Mouse (Mus musculus) liver, postnatal 0 days (tissue): Measurements from ENCODE around the gene Gp1bb. TPM values are rescaled to one million over a fixed set of nuclear protein-coding genes. Genes with fewer than 3 reads are reported as not detected.

Experiments used
- ATAC-seq: fragments of 200-750 bp; cut with Nextera tagmentation; 2 replicates; pipeline ENCODE4 v1.8.0; 2017; ENCODE audit warnings: mild to moderate bottlenecking, moderate library complexity
- DNase-seq: peaks from one replicate; pipeline ENCODE4 v3.0.0-alpha.2; 2016
- H3K27ac ChIP-seq: fragments of 300-500 bp; sonication (generic); 2 replicates; pipeline ENCODE4 v1.5.1; 2014; ENCODE audit warnings: antibody characterized with exemption, moderate library complexity, mild to moderate bottlenecking, low read depth
- H3K27me3 ChIP-seq: fragments of 300-500 bp; sonication (generic); 2 replicates; pipeline ENCODE4 v1.6.1; 2014; ENCODE audit warnings: low read length, control low read depth, mixed read lengths; ENCODE audit not compliant: insufficient read depth
- H3K36me3 ChIP-seq: fragments of 300-500 bp; sonication (generic); replicated peaks from 2 replicates; pipeline ENCODE4 v1.6.1; 2014; ENCODE audit warnings: mild to moderate bottlenecking, control low read depth, low read length, moderate library complexity, mixed read lengths; ENCODE audit not compliant: insufficient read depth
- H3K4me1 ChIP-seq: fragments of 300-500 bp; sonication (generic); 2 replicates; pipeline ENCODE4 v1.6.1; 2014; ENCODE audit warnings: antibody characterized with exemption, mild to moderate bottlenecking, control low read depth; ENCODE audit not compliant: insufficient read depth
- H3K4me2 ChIP-seq: fragments of 300-500 bp; sonication (generic); 2 replicates; pipeline ENCODE4 v1.6.1; 2014; ENCODE audit warnings: low read depth, mild to moderate bottlenecking, low read length, moderate library complexity, mixed read lengths
- H3K4me3 ChIP-seq: fragments of 300-500 bp; sonication (generic); 2 replicates; pipeline ENCODE4 v1.5.1; 2014; ENCODE audit warnings: low read depth, low read length
- H3K9ac ChIP-seq: fragments of 300-500 bp; sonication (generic); replicated peaks from 2 replicates; pipeline ENCODE4 v1.6.1; 2014; ENCODE audit warnings: mild to moderate bottlenecking, moderate library complexity
- H3K9me3 ChIP-seq: fragments of 300-500 bp; sonication (generic); 2 replicates; pipeline ENCODE4 v1.6.1; 2016; ENCODE audit warnings: mild to moderate bottlenecking, control low read depth, low read length, mixed read lengths
- CTCF ChIP-seq: sonication (generic); IDR thresholded peaks from 2 replicates; pipeline ENCODE4 v1.5.1; 2016; ENCODE audit warnings: antibody characterized with exemption, low read depth
- EP300 ChIP-seq: IDR thresholded peaks from 2 replicates; pipeline ENCODE4 v1.6.1; 2016; ENCODE audit warnings: antibody characterized with exemption, low read depth, mild to moderate bottlenecking
- WGBS: fragments of 180-500 bp; shearing (Covaris S2); extraction: QIAGEN DNeasy Blood & Tissue Kit; methylation state at CpG from one replicate; pipeline ENCODE4 v1.1.7; 2014; ENCODE audit not compliant: insufficient replicate concordance; 5-methylcytosine and 5-hydroxymethylcytosine counted together
- polyA plus RNA-seq: library from polyadenylated mRNA; unstranded; fragments of >200 nt; fragmentation: Nextera tagmentation; extraction: Ambion mirVana; gene quantifications from 2 replicates; pipeline ENCODE4 v1.2.1, GENCODE M21; 2015

The Gp1bb gene
- 55.8 and 56.5 TPM in 2 replicates for polyA plus RNA-seq

GRCm38 (mm10) chr16:18622019-18622418 is at the start of gene Gp1bb:
Gene Gp1bb, minus strand, starts transcription at chr16:18622403.
- peak within 1 kb of the TSS; percentile 67 for H3K4me2 ChIP-seq
- H3K9me3 ChIP-seq = no peaks in the 10 kb centered on the region
- H3K27me3 ChIP-seq = peaks cover 88% of the 10 kb centered on the region
- ATAC-seq = no peak
- no peak for TF ChIP-seq CTCF
- TF ChIP-seq EP300 = no peak
- H3K27ac ChIP-seq = no peak within 1 kb of the TSS
- WGBS = 7% methylated on average over 17 of the region's 17 CpGs
- peaks cover 13% of the 10 kb centered on the region for H3K4me1 ChIP-seq
- no peak for DNase-seq
- peak within 1 kb of the TSS; percentile 40; the same call in 1 of the 2 replicates for H3K4me3 ChIP-seq
- H3K9ac ChIP-seq = no peak within 1 kb of the TSS
- H3K36me3 ChIP-seq = no peaks in the 10 kb centered on the region; the same call in 1 of the 2 replicates

GRCm38 (mm10) chr16:18669914-18670313 is 47.7 kb upstream of the Gp1bb start:
- no peak for TF ChIP-seq EP300
- TF ChIP-seq CTCF = no peak
- DNase-seq = no peak
- H3K36me3 ChIP-seq = no peaks in the 10 kb centered on the region
- WGBS = 65% methylated on average over 6 of the region's 6 CpGs
- no peak for ATAC-seq
- H3K9ac ChIP-seq = no peak overlapping the region
- H3K27me3 ChIP-seq = no peaks in the 10 kb centered on the region
- H3K27ac ChIP-seq = no peak overlapping the region
- H3K4me3 ChIP-seq = no peak overlapping the region
- no peaks in the 10 kb centered on the region for H3K9me3 ChIP-seq
- no peak overlapping the region for H3K4me2 ChIP-seq
- no peaks in the 10 kb centered on the region for H3K4me1 ChIP-seq

GRCm38 (mm10) chr16:18658597-18658996 is 36.4 kb upstream of the Gp1bb start:
- H3K4me2 ChIP-seq = no peak overlapping the region
- no peaks in the 10 kb centered on the region for H3K4me1 ChIP-seq
- H3K27me3 ChIP-seq = no peaks in the 10 kb centered on the region
- no peak overlapping the region for H3K27ac ChIP-seq
- H3K36me3 ChIP-seq = no peaks in the 10 kb centered on the region
- WGBS = 60% methylated on average over 4 of the region's 4 CpGs
- H3K9me3 ChIP-seq = no peaks in the 10 kb centered on the region
- no peak for DNase-seq
- H3K4me3 ChIP-seq = no peak overlapping the region
- ATAC-seq = no peak
- TF ChIP-seq CTCF (no peak), EP300 (no peak)
- no peak overlapping the region for H3K9ac ChIP-seq

GRCm38 (mm10) chr16:18655372-18656098 is 33.3 kb upstream of the Gp1bb start:
- Histone ChIP-seq H3K4me1 (no peaks in the 10 kb centered on the region), H3K27ac (peak overlapping the region; percentile 66), H3K9ac (no peak overlapping the region), H3K27me3 (no peaks in the 10 kb centered on the region), H3K4me2 (0 out of 2 replicates have a peak overlapping the region, but pooled peaks have one; percentile 9), H3K9me3 (no peaks in the 10 kb centered on the region), H3K36me3 (no peaks in the 10 kb centered on the region), H3K4me3 (no peak overlapping the region)
- no peak for TF ChIP-seq EP300
- no peak for TF ChIP-seq CTCF
- peak; percentile 52 for DNase-seq
- ATAC-seq = peak; percentile 62; the same call in 1 of the 2 replicates
- WGBS = 34% methylated on average over 5 of the region's 5 CpGs

- Histone ChIP-seq H3K4me1 (no peaks in the 10 kb centered on the region), H3K27me3 (no peaks in the 10 kb centered on the region), H3K36me3 (no peaks in the 10 kb centered on the region), H3K9ac (no peak overlapping the region), H3K4me3 (no peak overlapping the region), H3K9me3 (no peaks in the 10 kb centered on the region), H3K4me2 (no peak overlapping the region), H3K27ac (no peak overlapping the region)
- ATAC-seq (no peak), DNase-seq (no peak)
- WGBS = 64% methylated on average over 6 of the region's 6 CpGs
- TF ChIP-seq CTCF (peak; percentile 29; the same call in 1 of the 2 replicates), EP300 (no peak)
Measured at GRCm38 (mm10) chr16:18653290-18654160, 31.3 kb upstream of the Gp1bb start.

GRCm38 (mm10) chr16:18649126-18649525 is 26.9 kb upstream of the Gp1bb start:
- Histone ChIP-seq H3K4me1 (no peaks in the 10 kb centered on the region), H3K9ac (no peak overlapping the region), H3K27me3 (no peaks in the 10 kb centered on the region), H3K4me2 (no peak overlapping the region), H3K36me3 (no peaks in the 10 kb centered on the region), H3K9me3 (0 out of 2 replicates have a peak, but pooled peaks cover 3% of the 10 kb centered on the region), H3K27ac (no peak overlapping the region), H3K4me3 (no peak overlapping the region)
- DNase-seq (no peak), ATAC-seq (no peak)
- TF ChIP-seq CTCF (no peak), EP300 (no peak)
- 41% methylated on average over 3 of the region's 3 CpGs for WGBS
